Mouse (Mus musculus): Measurements from ENCODE around the gene Hamp. TPM values are rescaled to one million over a fixed set of nuclear protein-coding genes. Genes with fewer than 3 reads are reported as not detected.
A peak's percentile ranks its signal among the peaks of the same experiment; 100 is the strongest.

Gene Hamp
- polyA plus RNA-seq, 1 experiment = not detected

DNA sequence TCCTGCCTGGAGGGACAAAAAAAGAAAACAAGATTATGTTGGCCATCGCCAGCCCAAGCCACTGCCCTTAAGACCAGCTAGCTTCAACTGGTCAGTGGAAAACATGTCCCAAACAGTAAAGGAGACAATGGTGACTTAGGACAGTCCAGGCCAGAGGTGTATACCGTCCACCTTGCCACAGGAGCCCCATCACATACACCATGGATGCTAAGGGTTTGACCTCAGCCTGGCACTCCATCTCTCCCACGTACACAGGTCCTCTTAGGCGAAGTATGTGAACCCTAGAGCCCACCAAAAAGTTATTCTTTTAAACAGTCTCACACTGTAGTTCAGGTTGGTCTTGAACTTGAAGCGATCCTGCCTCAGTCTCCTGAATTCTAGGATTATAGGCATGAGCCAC is 19.0 kb upstream of the Hamp start:
- no peaks in the 10 kb centered on the region for H3K27me3 ChIP-seq (ENCODE audit: control insufficient read depth, insufficient read depth, low read length)
- no peak overlapping the region for H3K27ac ChIP-seq (ENCODE audit: control insufficient read depth, insufficient read depth, low read depth, low read length)
- no peaks in the 10 kb centered on the region for H3K36me3 ChIP-seq (ENCODE audit: control insufficient read depth, insufficient read depth, low read length)
- TF ChIP-seq POLR2A (IDR thresholded peaks at IDR 0.05; ENCODE audit: control insufficient read depth, low read depth, low read length) (no peak), CTCF (IDR thresholded peaks at IDR 0.05; ENCODE audit: control insufficient read depth, insufficient read depth, insufficient replicate concordance, low read depth, low read length) (no peak)
- peaks cover 11% of the 10 kb centered on the region for H3K4me1 ChIP-seq (ENCODE audit: control insufficient read depth, insufficient read depth, low read length)
- no peak overlapping the region for H3K4me3 ChIP-seq (ENCODE audit: control insufficient read depth, low read depth, low read length)

DNA sequence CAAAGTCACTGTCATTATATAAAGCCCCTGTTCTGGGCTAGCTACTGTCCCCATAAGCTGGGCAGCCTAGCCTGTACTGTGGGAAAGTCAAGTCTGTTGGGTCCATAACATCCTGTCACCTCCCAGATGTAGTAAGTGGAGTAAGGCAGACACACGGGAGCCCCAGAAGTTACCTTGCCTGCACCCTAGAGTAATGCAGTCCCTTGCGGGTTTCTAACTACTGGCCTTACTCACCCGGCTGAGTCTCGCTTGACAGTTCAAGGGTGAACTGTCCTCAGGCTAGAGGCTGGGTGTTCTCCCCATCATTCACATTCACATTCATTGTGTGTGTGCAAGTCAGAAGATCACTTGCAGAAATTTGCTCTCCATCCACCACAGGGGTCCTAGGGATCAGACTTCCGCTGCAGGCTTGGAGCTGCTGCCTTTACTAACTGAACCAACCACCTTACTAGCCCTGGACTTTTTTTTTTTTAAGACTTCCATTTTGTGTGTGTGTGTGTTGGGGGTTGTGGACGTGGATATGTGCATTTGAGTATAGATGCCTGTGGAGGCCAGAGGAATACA is 16.0 kb upstream of the Hamp start:
- H3K4me3 ChIP-seq (ENCODE audit: control insufficient read depth, low read depth, low read length) = no peak overlapping the region
- H3K4me1 ChIP-seq (ENCODE audit: control insufficient read depth, insufficient read depth, low read length) = peaks cover 12% of the 10 kb centered on the region
- no peaks in the 10 kb centered on the region for H3K27me3 ChIP-seq (ENCODE audit: control insufficient read depth, insufficient read depth, low read length)
- no peaks in the 10 kb centered on the region for H3K36me3 ChIP-seq (ENCODE audit: control insufficient read depth, insufficient read depth, low read length)
- H3K27ac ChIP-seq (ENCODE audit: control insufficient read depth, insufficient read depth, low read depth, low read length) = no peak overlapping the region
- no peak for TF ChIP-seq CTCF (IDR thresholded peaks at IDR 0.05; ENCODE audit: control insufficient read depth, insufficient read depth, insufficient replicate concordance, low read depth, low read length)
- TF ChIP-seq POLR2A (IDR thresholded peaks at IDR 0.05; ENCODE audit: control insufficient read depth, low read depth, low read length) = no peak

DNA sequence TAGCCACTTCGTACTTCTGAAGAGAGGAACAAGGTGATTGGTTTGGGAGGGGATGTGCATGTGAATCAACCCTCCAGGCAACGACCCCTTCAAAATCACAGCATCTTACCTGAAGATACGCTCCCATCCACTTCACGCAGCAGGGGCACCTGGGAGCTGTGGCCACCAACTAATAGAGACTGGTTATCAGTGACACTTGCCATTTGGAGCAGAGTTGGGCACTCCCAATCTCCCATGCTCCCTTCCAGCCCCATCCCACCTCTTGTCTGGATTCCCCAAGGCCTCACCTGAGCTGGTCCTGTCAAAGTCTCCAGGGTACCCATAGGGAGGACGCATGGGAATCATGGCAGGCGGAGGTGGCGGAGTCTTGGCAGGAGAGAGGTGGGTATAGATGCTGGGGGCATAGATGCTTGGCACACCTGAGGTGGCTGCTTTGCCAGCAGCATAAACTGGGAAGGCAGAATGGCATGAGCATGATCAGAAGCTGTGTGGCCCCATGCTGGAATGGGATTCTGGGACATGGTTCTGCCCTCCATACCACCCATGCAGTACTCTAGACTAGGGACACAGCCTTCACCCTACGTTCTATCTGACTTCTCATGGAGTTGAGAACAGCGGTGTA is 15.1 kb upstream of the Hamp start:
- Histone ChIP-seq H3K27me3 (ENCODE audit: control insufficient read depth, insufficient read depth, low read length) (no peaks in the 10 kb centered on the region), H3K27ac (ENCODE audit: control insufficient read depth, insufficient read depth, low read depth, low read length) (no peak overlapping the region), H3K4me3 (ENCODE audit: control insufficient read depth, low read depth, low read length) (no peak overlapping the region), H3K4me1 (ENCODE audit: control insufficient read depth, insufficient read depth, low read length) (peaks cover 12% of the 10 kb centered on the region), H3K36me3 (ENCODE audit: control insufficient read depth, insufficient read depth, low read length) (no peaks in the 10 kb centered on the region)
- TF ChIP-seq CTCF (IDR thresholded peaks at IDR 0.05; ENCODE audit: control insufficient read depth, insufficient read depth, insufficient replicate concordance, low read depth, low read length) = no peak

DNA sequence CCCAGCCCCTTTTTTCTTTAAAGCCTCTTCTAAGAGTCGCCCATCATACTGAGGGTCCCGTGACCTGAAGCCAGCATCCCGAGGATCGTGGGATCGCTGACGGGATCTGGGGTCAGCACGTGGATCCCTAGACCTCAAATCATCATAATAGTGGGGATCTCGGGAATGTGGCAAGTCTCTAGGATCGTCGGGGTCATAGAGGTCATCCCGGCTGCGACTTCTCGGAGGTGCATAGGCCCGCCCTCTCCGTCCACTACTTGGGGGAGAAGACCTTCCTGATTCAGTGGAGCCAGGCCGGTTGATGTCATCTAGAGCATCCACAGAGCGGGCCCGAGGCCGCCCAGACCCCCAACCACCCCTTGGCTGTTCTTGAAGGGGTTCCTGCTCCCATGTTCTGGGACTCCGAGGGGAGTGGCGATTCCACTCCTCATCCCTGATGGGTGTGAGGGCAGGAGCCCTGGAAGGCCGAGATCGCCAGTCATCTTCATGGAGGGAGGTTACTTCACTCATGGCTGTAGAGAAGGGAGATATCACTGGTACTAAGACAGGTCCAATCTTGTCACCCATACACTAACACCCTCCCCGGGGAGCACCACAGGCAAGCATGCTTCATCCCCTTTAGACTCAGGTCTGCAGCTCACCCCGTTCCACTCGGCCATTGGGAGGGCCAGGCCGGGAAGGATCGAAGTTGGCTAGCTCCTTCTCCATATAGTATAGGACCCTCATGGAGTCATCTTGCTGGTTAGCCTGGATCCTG is 14.5 kb upstream of the Hamp start:
- TF ChIP-seq POLR2A (IDR thresholded peaks at IDR 0.05; ENCODE audit: control insufficient read depth, low read depth, low read length) (no peak), CTCF (IDR thresholded peaks at IDR 0.05; ENCODE audit: control insufficient read depth, insufficient read depth, insufficient replicate concordance, low read depth, low read length) (no peak)
- Histone ChIP-seq H3K4me3 (ENCODE audit: control insufficient read depth, low read depth, low read length) (peak overlapping the region; percentile 83), H3K27ac (ENCODE audit: control insufficient read depth, insufficient read depth, low read depth, low read length) (peak overlapping the region; percentile 74; the same call in 1 of the 2 replicates), H3K36me3 (ENCODE audit: control insufficient read depth, insufficient read depth, low read length) (no peaks in the 10 kb centered on the region), H3K4me1 (ENCODE audit: control insufficient read depth, insufficient read depth, low read length) (peaks cover 10% of the 10 kb centered on the region), H3K27me3 (ENCODE audit: control insufficient read depth, insufficient read depth, low read length) (no peaks in the 10 kb centered on the region)

DNA sequence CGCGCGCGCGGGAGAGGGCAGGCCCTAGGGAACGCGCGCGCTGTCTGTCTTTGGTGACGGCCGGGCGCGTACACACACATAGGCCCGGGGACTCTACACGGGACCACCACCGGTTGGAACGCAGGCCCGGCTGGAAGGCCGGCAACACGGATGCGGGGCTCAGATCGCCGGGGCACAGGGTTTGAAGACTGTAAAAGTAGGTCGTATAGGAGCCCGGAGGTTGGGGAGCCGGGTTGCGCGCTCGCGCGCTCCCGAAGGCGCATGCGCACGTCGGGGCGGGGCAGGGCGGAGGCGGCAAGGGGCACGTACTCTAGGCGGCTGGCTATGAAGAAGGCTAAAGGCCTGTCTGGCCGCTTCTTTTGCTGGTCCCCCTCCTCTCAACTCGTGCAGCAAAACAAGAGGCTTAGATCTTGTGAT is 13.5 kb upstream of the Hamp start:
- no peaks in the 10 kb centered on the region for H3K27me3 ChIP-seq (ENCODE audit: control insufficient read depth, insufficient read depth, low read length)
- TF ChIP-seq CTCF (IDR thresholded peaks at IDR 0.05; ENCODE audit: control insufficient read depth, insufficient read depth, insufficient replicate concordance, low read depth, low read length) = no peak
- TF ChIP-seq POLR2A (IDR thresholded peaks at IDR 0.05; ENCODE audit: control insufficient read depth, low read depth, low read length) = peak; percentile 61
- H3K4me1 ChIP-seq (ENCODE audit: control insufficient read depth, insufficient read depth, low read length) = peaks cover 10% of the 10 kb centered on the region
- H3K36me3 ChIP-seq (ENCODE audit: control insufficient read depth, insufficient read depth, low read length) = no peaks in the 10 kb centered on the region
- peak overlapping the region; percentile 83 for H3K4me3 ChIP-seq (ENCODE audit: control insufficient read depth, low read depth, low read length)
- H3K27ac ChIP-seq (ENCODE audit: control insufficient read depth, insufficient read depth, low read depth, low read length) = peak overlapping the region; percentile 74

DNA sequence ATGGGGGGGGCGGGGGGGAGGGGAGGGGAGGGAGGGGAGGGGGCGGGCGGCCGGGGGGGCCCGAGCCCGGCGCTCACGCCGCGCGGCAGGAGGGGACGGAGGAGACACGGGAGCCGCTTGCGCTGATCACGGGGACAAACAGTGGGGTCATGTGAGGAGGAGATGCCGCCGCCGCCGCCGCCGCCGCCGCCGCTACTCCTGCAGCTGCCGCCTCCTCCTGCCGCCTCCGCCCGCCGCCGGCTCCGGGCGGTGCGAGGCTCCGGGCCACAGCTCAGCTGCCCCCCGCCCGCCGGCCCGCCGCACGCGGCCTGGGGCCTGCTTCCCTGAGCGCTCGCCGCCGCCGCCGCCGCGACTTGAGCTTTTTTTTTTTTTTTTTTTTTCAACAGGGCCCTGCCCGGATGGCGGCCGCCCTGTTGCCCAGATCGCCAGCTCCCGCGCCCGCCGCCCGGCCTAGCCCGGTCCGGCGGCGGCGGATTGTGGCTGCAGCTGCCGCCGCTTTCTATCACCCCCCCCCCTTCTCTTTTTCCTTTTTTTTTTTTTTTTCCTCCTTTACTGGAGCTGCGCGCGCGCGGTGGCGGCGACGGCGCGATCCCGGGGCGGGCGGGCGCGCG is 13.0 kb upstream of the Hamp start, which contains the start of gene Usf2:
TSS of gene Usf2 (minus strand) at position 48 of the 611 bp plus-strand sequence.
- peaks cover 10% of the 10 kb centered on the region for H3K4me1 ChIP-seq (ENCODE audit: control insufficient read depth, insufficient read depth, low read length)
- H3K36me3 ChIP-seq (ENCODE audit: control insufficient read depth, insufficient read depth, low read length) = no peaks in the 10 kb centered on the region
- no peaks in the 10 kb centered on the region for H3K27me3 ChIP-seq (ENCODE audit: control insufficient read depth, insufficient read depth, low read length)
- H3K27ac ChIP-seq (ENCODE audit: control insufficient read depth, insufficient read depth, low read depth, low read length) = peak within 1 kb of the TSS; percentile 87
- TF ChIP-seq POLR2A (IDR thresholded peaks at IDR 0.05; ENCODE audit: control insufficient read depth, low read depth, low read length) = no peak
- no peak for TF ChIP-seq CTCF (IDR thresholded peaks at IDR 0.05; ENCODE audit: control insufficient read depth, insufficient read depth, insufficient replicate concordance, low read depth, low read length)
- peak within 1 kb of the TSS; percentile 92 for H3K4me3 ChIP-seq (ENCODE audit: control insufficient read depth, low read depth, low read length)

DNA sequence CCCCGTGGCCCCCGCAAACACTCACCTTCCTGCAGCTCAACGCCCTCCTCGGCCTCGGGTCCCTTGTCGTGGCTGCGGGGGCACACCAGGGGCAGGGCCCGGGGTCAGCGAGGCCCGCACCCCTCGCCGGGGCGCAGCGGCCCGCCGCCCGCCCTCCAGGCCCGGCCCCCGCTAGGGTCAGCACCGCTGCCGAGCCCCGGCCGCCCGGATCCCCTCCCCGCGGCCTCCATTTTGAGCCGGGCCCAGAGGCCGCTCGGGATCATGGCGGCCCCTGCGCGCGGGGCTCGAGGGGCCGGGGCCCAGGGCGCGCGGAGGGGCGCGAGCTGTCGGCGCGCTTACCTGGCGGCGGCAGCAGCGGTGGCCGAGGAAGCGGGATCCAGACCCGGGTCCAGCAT is 12.5 kb upstream of the Hamp start:
- no peak for TF ChIP-seq POLR2A (IDR thresholded peaks at IDR 0.05; ENCODE audit: control insufficient read depth, low read depth, low read length)
- no peak for TF ChIP-seq CTCF (IDR thresholded peaks at IDR 0.05; ENCODE audit: control insufficient read depth, insufficient read depth, insufficient replicate concordance, low read depth, low read length)
- Histone ChIP-seq H3K27ac (ENCODE audit: control insufficient read depth, insufficient read depth, low read depth, low read length) (peak overlapping the region; percentile 87), H3K36me3 (ENCODE audit: control insufficient read depth, insufficient read depth, low read length) (no peaks in the 10 kb centered on the region), H3K4me1 (ENCODE audit: control insufficient read depth, insufficient read depth, low read length) (peaks cover 10% of the 10 kb centered on the region), H3K27me3 (ENCODE audit: control insufficient read depth, insufficient read depth, low read length) (no peaks in the 10 kb centered on the region), H3K4me3 (ENCODE audit: control insufficient read depth, low read depth, low read length) (peak overlapping the region; percentile 92)
